Mouse (Mus musculus) embryonic facial prominence, embryonic 12.5 days (tissue): ENCODE measurements around the gene BC030867. TPM values are rescaled to one million over a fixed set of nuclear protein-coding genes. Genes with fewer than 3 reads are reported as not detected.
A peak's percentile ranks its signal among the peaks of the same experiment; 100 is the strongest.

Experiments used
- ATAC-seq: fragments of 200-750 bp; cut with Nextera tagmentation; 2 replicates; pipeline ENCODE4 v1.8.0; 2017; ENCODE audit not compliant: insufficient number of reproducible peaks, insufficient read depth, low FRiP score, low TSS enrichment
- H3K27ac ChIP-seq: fragments of 300-500 bp; sonication (generic); 2 replicates; pipeline ENCODE4 v1.5.1; 2016; ENCODE audit warnings: mild to moderate bottlenecking
- H3K27me3 ChIP-seq: fragments of 300-500 bp; sonication (generic); 2 replicates; pipeline ENCODE4 v1.6.1; 2016; ENCODE audit warnings: mild to moderate bottlenecking, moderate library complexity
- H3K36me3 ChIP-seq: fragments of 300-500 bp; sonication (generic); 2 replicates; pipeline ENCODE4 v1.6.1; 2016; ENCODE audit warnings: mild to moderate bottlenecking
- H3K4me1 ChIP-seq: fragments of 300-500 bp; sonication (generic); 2 replicates; pipeline ENCODE4 v1.6.1; 2016
- H3K4me2 ChIP-seq: fragments of 300-500 bp; sonication (generic); replicated peaks from 2 replicates; pipeline ENCODE4 v1.6.1; 2016; ENCODE audit warnings: mild to moderate bottlenecking, moderate library complexity
- H3K4me3 ChIP-seq: fragments of 300-500 bp; sonication (generic); 2 replicates; pipeline ENCODE4 v1.5.1; 2016; ENCODE audit warnings: mild to moderate bottlenecking
- H3K9ac ChIP-seq: fragments of 300-500 bp; sonication (generic); 2 replicates; pipeline ENCODE4 v1.6.1; 2016; ENCODE audit warnings: mild to moderate bottlenecking, moderate library complexity
- H3K9me3 ChIP-seq: fragments of 300-500 bp; sonication (generic); 2 replicates; pipeline ENCODE4 v1.6.1; 2016; ENCODE audit warnings: mild to moderate bottlenecking, moderate library complexity
- WGBS: fragments of 180-500 bp; shearing (Covaris S2); methylation state at CpG from one replicate; pipeline ENCODE4 v1.1.7; 2016; 5-methylcytosine and 5-hydroxymethylcytosine counted together
- microRNA-seq: library from miRNA; unstranded; fragments of <30 nt; microRNA quantifications from one replicate; pipeline ENCODE4, GENCODE M21; 2017
- polyA plus RNA-seq: library from polyadenylated mRNA; unstranded; fragments of >200 nt; fragmentation: Nextera tagmentation; extraction: Ambion mirVana; gene quantifications from 2 replicates; pipeline ENCODE4 v1.2.1, GENCODE M21; 2016

The BC030867 gene
- polyA plus RNA-seq, 1 experiment from 2014 or later: 21.7 TPM

- ATAC-seq: no peak
Measured at GRCm38 (mm10) chr11:102310768-102311695, 62.4 kb downstream of the BC030867 start.

GRCm38 (mm10) chr11:102311966-102312365 is 63.3 kb downstream of the BC030867 start:
- Histone ChIP-seq H3K9me3 (no peaks in the 10 kb centered on the region), H3K27me3 (no peaks in the 10 kb centered on the region), H3K9ac (no peak overlapping the region), H3K36me3 (peaks cover 59% of the 10 kb centered on the region), H3K4me2 (no peak overlapping the region), H3K27ac (no peak overlapping the region), H3K4me3 (no peak overlapping the region), H3K4me1 (peaks cover 39% of the 10 kb centered on the region)
- no peak for ATAC-seq
- WGBS: 78% methylated on average over 4 of the region's 4 CpGs

More at GRCm38 (mm10) chr11:102310768-102311695, 62.4 kb downstream of the BC030867 start:
- 36% methylated on average over 38 of the region's 38 CpGs for WGBS
- 0 out of 2 replicates have a peak overlapping the region, but pooled peaks have one; percentile 10 for H3K4me2 ChIP-seq
- H3K27me3 ChIP-seq: no peaks in the 10 kb centered on the region
- peaks cover 35% of the 10 kb centered on the region for H3K4me1 ChIP-seq
- no peak overlapping the region for H3K4me3 ChIP-seq
- peaks cover 68% of the 10 kb centered on the region for H3K36me3 ChIP-seq
- no peaks in the 10 kb centered on the region for H3K9me3 ChIP-seq
- peak overlapping the region; percentile 15; the same call in 1 of the 2 replicates for H3K9ac ChIP-seq
- no peak overlapping the region for H3K27ac ChIP-seq

- peaks cover 39% of the 10 kb centered on the region for H3K4me1 ChIP-seq
- ATAC-seq: no peak
Measured at GRCm38 (mm10) chr11:102312586-102312985, 63.9 kb downstream of the BC030867 start.

GRCm38 (mm10) chr11:102314321-102314720 is 65.6 kb downstream of the BC030867 start:
- Histone ChIP-seq H3K4me1 (peaks cover 32% of the 10 kb centered on the region), H3K4me3 (no peak overlapping the region), H3K27me3 (no peaks in the 10 kb centered on the region), H3K4me2 (no peak overlapping the region), H3K27ac (no peak overlapping the region), H3K9me3 (no peaks in the 10 kb centered on the region), H3K9ac (no peak overlapping the region), H3K36me3 (peaks cover 42% of the 10 kb centered on the region)
- no peak for ATAC-seq
- WGBS: 88% methylated on average over 12 of the region's 12 CpGs

More at GRCm38 (mm10) chr11:102312586-102312985, 63.9 kb downstream of the BC030867 start:
- no peak overlapping the region for H3K27ac ChIP-seq
- 82% methylated on average over 6 of the region's 6 CpGs for whole genome bisulfite sequencing
- no peaks in the 10 kb centered on the region for H3K27me3 ChIP-seq
- no peaks in the 10 kb centered on the region for H3K9me3 ChIP-seq
- H3K36me3 ChIP-seq: peaks cover 52% of the 10 kb centered on the region
- H3K4me2 ChIP-seq: no peak overlapping the region
- no peak overlapping the region for H3K4me3 ChIP-seq
- no peak overlapping the region for H3K9ac ChIP-seq

Small RNAs within 50 kb of the gene (microRNA-seq; reads per million reads assigned to microRNA genes)
- 1.1 reads per million for gene Mir8101

Other genes starting within 250 kb of the BC030867 start
- gene Mpp3, start 220.4 kb upstream of the BC030867 start, polyA plus RNA-seq: 11.1 and 11.4 TPM in 2 replicates
- gene Cd300lg, start 207.4 kb upstream of the BC030867 start, polyA plus RNA-seq: 0.43 and 0.55 TPM in 2 replicates
- 12.7 and 12.8 TPM in 2 replicates for gene Mpp2, start 160.4 kb upstream of the BC030867 start, polyA plus RNA-seq
- not detected in 2 replicates for gene Ppy, start 147.6 kb upstream of the BC030867 start, polyA plus RNA-seq
- 0.71 TPM in 1 of 2 replicates, not detected in the other for gene Pyy, start 141.1 kb upstream of the BC030867 start, polyA plus RNA-seq
- 0.06 TPM in 1 of 2 replicates, not detected in the other for gene Nags, start 103.4 kb upstream of the BC030867 start, polyA plus RNA-seq
- gene Tmem101, start 92.5 kb upstream of the BC030867 start, polyA plus RNA-seq: 43.4 and 44.3 TPM in 2 replicates
- 104 and 108 TPM in 2 replicates for gene Lsm12, start 63.6 kb upstream of the BC030867 start, polyA plus RNA-seq
- gene G6pc3, start 59.3 kb upstream of the BC030867 start, polyA plus RNA-seq: 30.3 and 31.3 TPM in 2 replicates
- 70.0 and 80.0 TPM in 2 replicates for gene Hdac5, start 18.7 kb upstream of the BC030867 start, polyA plus RNA-seq
- 0.10 and 0.18 TPM in 2 replicates for gene Asb16, start 19.9 kb downstream of the BC030867 start, polyA plus RNA-seq
- 48.9 and 53.6 TPM in 2 replicates for gene Tmub2, start 36.0 kb downstream of the BC030867 start, polyA plus RNA-seq
- gene Atxn7l3, start 47.7 kb downstream of the BC030867 start, polyA plus RNA-seq: 25.0 and 26.1 TPM in 2 replicates
- gene Ubtf, start 70.9 kb downstream of the BC030867 start, polyA plus RNA-seq: 103 and 114 TPM in 2 replicates
- 24.5 and 26.4 TPM in 2 replicates for gene Slc4a1, start 117.3 kb downstream of the BC030867 start, polyA plus RNA-seq
- 15.9 and 20.4 TPM in 2 replicates for gene Rundc3a, start 144.5 kb downstream of the BC030867 start, polyA plus RNA-seq
- gene Slc25a39, start 159.1 kb downstream of the BC030867 start, polyA plus RNA-seq: 188 and 189 TPM in 2 replicates
- gene Grn, start 181.4 kb downstream of the BC030867 start, polyA plus RNA-seq: 116 and 126 TPM in 2 replicates
- 13.5 and 15.3 TPM in 2 replicates for gene Fam171a2, start 198.8 kb downstream of the BC030867 start, polyA plus RNA-seq
- 6.8 and 8.3 TPM in 2 replicates for gene Itga2b, start 221.2 kb downstream of the BC030867 start, polyA plus RNA-seq